Mouse (Mus musculus): ENCODE data around the gene Nfic. TPM values are rescaled to one million over a fixed set of nuclear protein-coding genes. Genes with fewer than 3 reads are reported as not detected.

The Nfic gene
- polyA plus RNA-seq (2015; fragmentation: Nextera tagmentation; extraction: Ambion mirVana): 51.8 and 53.5 TPM in 2 replicates

GRCm38 (mm10) chr10:81455181-81455895, at the start of gene Nfic:
TSS of gene Nfic (minus strand) at chr10:81455635.

GRCm38 (mm10) chr10:81500032-81500431, 44.6 kb upstream of the Nfic start, which contains the start of gene S1pr4:
TSS of gene S1pr4 (minus strand) at chr10:81500132.

GRCm38 (mm10) chr10:81496264-81496901, 40.9 kb upstream of the Nfic start, which contains the start of gene Ncln:
TSS of gene Ncln (minus strand) at chr10:81496392.

GRCm38 (mm10) chr10:81482533-81482889, 27.1 kb upstream of the Nfic start, which contains the start of gene Celf5:
TSS of gene Celf5 (minus strand) at chr10:81482709.

GRCm38 (mm10) chr10:81392781-81393185, 62.7 kb downstream of the Nfic start, which contains the start of gene Smim24:
TSS of gene Smim24 (plus strand) at chr10:81393051.

GRCm38 (mm10) chr10:81388505-81389055, 66.9 kb downstream of the Nfic start, which contains the start of gene Gm48552:
TSS of gene Gm48552 (plus strand) at chr10:81389005.

GRCm38 (mm10) chr10:81383802-81384604, 71.4 kb downstream of the Nfic start, which contains the start of the genes Dohh and Gm48551:
TSS of gene Dohh (plus strand) at chr10:81384428.
TSS of gene Gm48551 (plus strand) at chr10:81384466.

GRCm38 (mm10) chr10:81377793-81378552, 77.5 kb downstream of the Nfic start, which contains the start of gene Fzr1:
TSS of gene Fzr1 (minus strand) at chr10:81378516.

GRCm38 (mm10) chr10:81365672-81366476, 89.6 kb downstream of the Nfic start, which contains the start of gene 4930404N11Rik:
TSS of gene 4930404N11Rik (minus strand) at chr10:81365816.

GRCm38 (mm10) chr10:81356991-81357844, 98.2 kb downstream of the Nfic start, which contains the start of gene Mfsd12:
TSS of gene Mfsd12 (plus strand) at chr10:81357491.

GRCm38 (mm10) chr10:81350351-81351063, 104.9 kb downstream of the Nfic start, which contains the start of gene Hmg20b:
TSS of gene Hmg20b (minus strand) at chr10:81350480.

Small RNAs within 50 kb of the gene (microRNA-seq; reads per million reads assigned to microRNA genes)
- gene Gm25595 (not detected), gene Mir1191b (1.7 reads per million), gene Mir6913 (not detected)

Other genes with a start within 250 kb of the Nfic start
- gene Atcay, start 224.8 kb downstream of the Nfic start, polyA plus RNA-seq (2015; fragmentation: Nextera tagmentation; extraction: Ambion mirVana): 62.1 and 75.8 TPM in 2 replicates
- 24.6 and 28.6 TPM in 2 replicates for gene Zfr2, start 222.5 kb downstream of the Nfic start, polyA plus RNA-seq (2015; fragmentation: Nextera tagmentation; extraction: Ambion mirVana)
- gene Matk, start 202.7 kb downstream of the Nfic start, polyA plus RNA-seq (2015; fragmentation: Nextera tagmentation; extraction: Ambion mirVana): 69.6 and 88.6 TPM in 2 replicates
- gene Mrpl54, start 188.7 kb downstream of the Nfic start, polyA plus RNA-seq (2015; fragmentation: Nextera tagmentation; extraction: Ambion mirVana): 168 and 176 TPM in 2 replicates
- 32.0 and 34.0 TPM in 2 replicates for gene Apba3, start 188.7 kb downstream of the Nfic start, polyA plus RNA-seq (2015; fragmentation: Nextera tagmentation; extraction: Ambion mirVana)
- 1.5 and 2.4 TPM in 2 replicates for gene Tjp3, start 164.1 kb downstream of the Nfic start, polyA plus RNA-seq (2015; fragmentation: Nextera tagmentation; extraction: Ambion mirVana)
- 101 and 122 TPM in 2 replicates for gene Pip5k1c, start 162.7 kb downstream of the Nfic start, polyA plus RNA-seq (2015; fragmentation: Nextera tagmentation; extraction: Ambion mirVana)
- gene Cactin, start 134.5 kb downstream of the Nfic start, polyA plus RNA-seq (2015; fragmentation: Nextera tagmentation; extraction: Ambion mirVana): 18.8 and 20.8 TPM in 2 replicates
- gene Tbxa2r, start 126.9 kb downstream of the Nfic start, polyA plus RNA-seq (2015; fragmentation: Nextera tagmentation; extraction: Ambion mirVana): 5.2 and 5.5 TPM in 2 replicates
- 0.06 TPM in 1 of 2 replicates, not detected in the other for gene Gipc3, start 112.4 kb downstream of the Nfic start, polyA plus RNA-seq (2015; fragmentation: Nextera tagmentation; extraction: Ambion mirVana)
- gene Hmg20b, start 105.2 kb downstream of the Nfic start, polyA plus RNA-seq (2015; fragmentation: Nextera tagmentation; extraction: Ambion mirVana): 31.7 and 34.0 TPM in 2 replicates
- 19.8 and 21.9 TPM in 2 replicates for gene Mfsd12, start 98.1 kb downstream of the Nfic start, polyA plus RNA-seq (2015; fragmentation: Nextera tagmentation; extraction: Ambion mirVana)
- gene 4930404N11Rik, start 89.8 kb downstream of the Nfic start, polyA plus RNA-seq (2015; fragmentation: Nextera tagmentation; extraction: Ambion mirVana): 0.60 and 0.76 TPM in 2 replicates
- 137 and 142 TPM in 2 replicates for gene Fzr1, start 77.1 kb downstream of the Nfic start, polyA plus RNA-seq (2015; fragmentation: Nextera tagmentation; extraction: Ambion mirVana)
- gene Dohh, start 71.2 kb downstream of the Nfic start, polyA plus RNA-seq (2015; fragmentation: Nextera tagmentation; extraction: Ambion mirVana): 115 and 127 TPM in 2 replicates
- gene Gm48551, start 71.2 kb downstream of the Nfic start, polyA plus RNA-seq (2015; fragmentation: Nextera tagmentation; extraction: Ambion mirVana): 6.0 and 6.2 TPM in 2 replicates
- 2.0 and 3.0 TPM in 2 replicates for gene Gm48552, start 66.6 kb downstream of the Nfic start, polyA plus RNA-seq (2015; fragmentation: Nextera tagmentation; extraction: Ambion mirVana)
- 1.8 and 2.3 TPM in 2 replicates for gene Smim24, start 62.6 kb downstream of the Nfic start, polyA plus RNA-seq (2015; fragmentation: Nextera tagmentation; extraction: Ambion mirVana)
- gene Celf5, start 27.1 kb upstream of the Nfic start, polyA plus RNA-seq (2015; fragmentation: Nextera tagmentation; extraction: Ambion mirVana): 40.7 and 46.8 TPM in 2 replicates
- 59.5 and 68.2 TPM in 2 replicates for gene Ncln, start 40.8 kb upstream of the Nfic start, polyA plus RNA-seq (2015; fragmentation: Nextera tagmentation; extraction: Ambion mirVana)
- 0.68 and 0.72 TPM in 2 replicates for gene S1pr4, start 44.5 kb upstream of the Nfic start, polyA plus RNA-seq (2015; fragmentation: Nextera tagmentation; extraction: Ambion mirVana)
- 1.8 and 1.9 TPM in 2 replicates for gene Gna15, start 68.6 kb upstream of the Nfic start, polyA plus RNA-seq (2015; fragmentation: Nextera tagmentation; extraction: Ambion mirVana)
- 103 and 114 TPM in 2 replicates for gene Gna11, start 89.6 kb upstream of the Nfic start, polyA plus RNA-seq (2015; fragmentation: Nextera tagmentation; extraction: Ambion mirVana)
- 842 and 942 TPM in 2 replicates for gene Aes, start 103.9 kb upstream of the Nfic start, polyA plus RNA-seq (2015; fragmentation: Nextera tagmentation; extraction: Ambion mirVana)
- gene Tle2, start 118.9 kb upstream of the Nfic start, polyA plus RNA-seq (2015; fragmentation: Nextera tagmentation; extraction: Ambion mirVana): 51.9 and 57.1 TPM in 2 replicates
- 6.1 and 6.8 TPM in 2 replicates for gene Tle6, start 145.4 kb upstream of the Nfic start, polyA plus RNA-seq (2015; fragmentation: Nextera tagmentation; extraction: Ambion mirVana)
- 0.46 and 1.4 TPM in 2 replicates for gene BC025920, start 150.6 kb upstream of the Nfic start, polyA plus RNA-seq (2015; fragmentation: Nextera tagmentation; extraction: Ambion mirVana)
- gene Sirt6, start 172.2 kb upstream of the Nfic start, polyA plus RNA-seq (2015; fragmentation: Nextera tagmentation; extraction: Ambion mirVana): 35.6 and 42.4 TPM in 2 replicates
- gene Ankrd24, start 172.9 kb upstream of the Nfic start, polyA plus RNA-seq (2015; fragmentation: Nextera tagmentation; extraction: Ambion mirVana): 18.2 and 24.2 TPM in 2 replicates
- 5.3 and 6.1 TPM in 2 replicates for gene Gm10778, start 193.4 kb upstream of the Nfic start, polyA plus RNA-seq (2015; fragmentation: Nextera tagmentation; extraction: Ambion mirVana)
- gene Zfp433, start 249.2 kb upstream of the Nfic start, polyA plus RNA-seq (2015; fragmentation: Nextera tagmentation; extraction: Ambion mirVana): 11.3 and 14.2 TPM in 2 replicates

All from neural tube, postnatal 0 days (tissue).